Mouse (Mus musculus) urinary bladder, postnatal 4 days (tissue): ENCODE data around the gene Dok3.

Source experiments
- DNase-seq, 2 experiments: peaks; one replicate each; pipeline ENCODE4 v3.0.0; 2021 to 2022; ENCODE audit warnings: low spot score in 2 of 2

The Dok3 gene

DNA sequence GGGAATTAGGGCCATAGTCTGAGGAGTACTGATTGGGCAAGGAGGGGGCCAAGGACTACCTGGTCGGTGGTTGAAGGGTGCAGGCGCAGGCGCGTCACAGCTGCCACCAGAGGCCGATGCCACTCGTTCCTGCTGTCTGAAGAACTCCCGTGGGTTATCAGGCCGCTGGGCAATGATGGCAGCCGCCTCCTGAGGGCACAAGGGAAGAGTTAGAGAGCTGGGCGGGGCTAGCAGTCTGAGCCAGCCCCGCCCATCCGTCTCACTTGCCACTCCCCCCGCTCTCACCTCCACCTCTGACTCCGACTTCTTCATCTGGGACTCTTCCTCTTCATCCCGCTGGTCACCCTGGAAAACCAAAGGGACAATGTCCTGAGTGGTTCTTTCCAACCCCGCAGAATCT, 51.6 kb downstream of the Dok3 start:
- DNase-seq = no peak

DNA sequence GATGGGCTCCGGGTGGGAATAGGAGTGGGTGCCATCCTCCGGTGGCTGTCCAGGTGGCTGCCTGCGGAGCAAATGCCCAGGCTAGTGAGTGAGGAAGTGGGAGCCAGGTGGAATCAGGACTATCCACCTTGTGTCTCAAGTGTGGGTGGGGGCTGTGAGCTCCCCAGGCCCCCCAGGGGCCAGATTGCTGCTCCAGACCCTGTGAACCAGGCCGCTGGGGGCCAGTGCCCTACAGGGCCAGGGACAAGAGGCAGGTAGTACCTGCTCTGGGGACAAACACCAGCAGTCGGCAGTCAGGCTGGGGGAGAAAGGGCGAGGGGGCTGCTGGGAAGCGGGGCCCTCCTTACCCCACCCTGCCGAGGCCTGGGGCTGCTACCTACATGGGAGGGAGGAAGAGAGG, 52.8 kb downstream of the Dok3 start:
- no peak for DNase-seq

DNA sequence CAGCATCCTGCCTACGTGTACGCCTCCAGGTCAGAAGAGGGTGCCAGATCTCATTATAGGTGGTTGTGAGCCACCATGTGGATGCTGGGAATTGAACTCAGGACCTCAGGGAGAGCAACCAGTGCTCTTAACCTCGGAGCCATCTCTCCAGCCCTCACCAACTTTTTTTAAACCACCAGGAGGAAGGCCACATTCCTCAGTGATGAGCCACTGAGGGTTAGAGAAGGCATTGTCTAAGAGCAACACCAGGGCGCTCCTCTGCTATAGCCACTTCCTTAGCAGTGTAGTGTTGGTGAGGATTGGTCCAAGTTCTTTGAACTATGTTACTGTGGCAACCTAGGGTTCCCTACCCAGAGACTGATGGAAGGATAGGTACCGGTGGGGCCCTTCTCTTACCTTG, 53.3 kb downstream of the Dok3 start:
- no peak for DNase-seq

DNA sequence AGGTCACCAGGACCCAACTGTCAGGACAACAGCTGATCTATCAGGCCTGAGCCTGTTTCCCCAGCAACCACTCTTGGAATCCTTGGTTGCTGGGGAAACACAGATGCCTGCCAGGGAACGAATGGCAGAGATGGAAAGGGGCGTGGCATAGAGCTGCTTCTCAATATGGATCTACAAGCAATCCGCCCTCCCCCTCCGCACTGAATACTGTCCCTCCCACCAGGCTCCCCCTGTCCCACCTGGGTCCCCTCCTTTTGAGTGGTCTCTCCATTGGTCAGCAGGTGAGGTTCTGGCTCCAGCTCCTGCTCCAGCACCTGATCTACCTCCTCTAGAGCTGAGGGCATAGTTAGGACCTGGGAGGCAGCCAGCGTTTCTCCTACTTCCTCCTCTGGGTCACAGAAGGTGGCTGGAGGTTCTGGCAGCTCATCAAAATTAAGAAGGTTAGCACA, 54.5 kb downstream of the Dok3 start:
- DNase-seq = no peak

DNA sequence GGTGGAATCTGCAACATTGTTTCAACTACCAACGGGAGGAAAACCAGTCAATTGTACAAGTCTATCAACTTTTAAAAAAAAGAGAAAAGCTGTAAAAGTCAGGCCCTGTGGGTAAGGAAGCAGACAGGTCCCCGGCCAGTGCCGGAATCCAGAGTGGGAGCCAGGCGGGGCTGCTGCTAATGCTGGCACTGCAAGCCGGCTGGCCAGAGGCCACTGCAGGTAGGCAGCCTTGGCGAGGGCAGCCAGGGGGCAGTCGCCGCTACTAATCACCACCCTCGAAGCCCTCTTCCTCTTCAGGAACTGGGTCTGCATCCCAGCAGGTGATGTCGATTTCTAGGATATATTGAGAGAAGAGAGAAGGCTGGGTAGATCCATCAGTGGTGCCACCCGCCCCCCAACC, 55.1 kb downstream of the Dok3 start:
- DNase-seq = no peak
